Mouse (Mus musculus) CH12.LX (cell line): Measurements from ENCODE around the gene Tmem214. TPM values are rescaled to one million over a fixed set of nuclear protein-coding genes. Genes with fewer than 3 reads are reported as not detected.

ENCODE experiments used
- DNase-seq: peaks from one replicate; pipeline ENCODE4 v3.0.0-alpha.2; 2013; ENCODE audit errors: extremely low read depth
- H3K27ac ChIP-seq: 2 replicates; pipeline ENCODE4 v1.5.1; 2012; ENCODE audit warnings: low read depth, mild to moderate bottlenecking, control low read depth, moderate library complexity; ENCODE audit not compliant: insufficient read depth
- H3K27me3 ChIP-seq: replicated peaks from 2 replicates; pipeline ENCODE3; 2012; ENCODE audit warnings: inconsistent platforms
- H3K36me3 ChIP-seq, 2 experiments: replicated peaks in 1 of 2; 2 replicates each; pipeline versions ENCODE3 to v1.6.1; 2012; ENCODE audit warnings: inconsistent platforms in 1 of 2, low read length in 1 of 2, mild to moderate bottlenecking in 1 of 2, mixed read lengths in 1 of 2, moderate library complexity in 1 of 2; ENCODE audit not compliant: control insufficient read depth in 1 of 2, insufficient read depth in 1 of 2
- H3K4me1 ChIP-seq, 2 experiments: 2 replicates each; pipeline ENCODE4 v1.6.1; 2012; ENCODE audit warnings: inconsistent platforms in 1 of 2, moderate library complexity in 1 of 2; ENCODE audit not compliant: insufficient read depth in 2 of 2, control insufficient read depth in 1 of 2
- H3K4me2 ChIP-seq: 2 replicates; pipeline ENCODE4 v1.6.1; 2012; ENCODE audit warnings: low read depth, mild to moderate bottlenecking, control low read depth; ENCODE audit not compliant: poor library complexity, insufficient read depth, severe bottlenecking
- H3K4me3 ChIP-seq, 3 experiments: fragments of 150-350 bp in 1 of 3; sonication (generic) in 1 of 3; replicated peaks in 1 of 3; 2 replicates each; pipeline versions ENCODE3 to v1.5.1; 2011 to 2012; ENCODE audit warnings: low read depth in 2 of 3, low read length in 2 of 3, mild to moderate bottlenecking in 2 of 3, moderate library complexity in 2 of 3, control low read depth in 1 of 3, improper control_type of control experiment in 1 of 3, inconsistent platforms in 1 of 3, mixed read lengths in 1 of 3; ENCODE audit not compliant: poor library complexity in 1 of 3
- H3K79me2 ChIP-seq: replicated peaks from 2 replicates; pipeline ENCODE4 v1.6.1; 2012; ENCODE audit warnings: mild to moderate bottlenecking, moderate library complexity; ENCODE audit not compliant: control insufficient read depth, poor library complexity, insufficient read depth, severe bottlenecking; ENCODE audit errors: extremely low read depth
- H3K9ac ChIP-seq: 2 replicates; pipeline ENCODE4 v1.6.1; 2012; ENCODE audit warnings: low read depth, mild to moderate bottlenecking, control low read depth, moderate library complexity; ENCODE audit not compliant: insufficient read depth
- H3K9me3 ChIP-seq: replicated peaks from 2 replicates; pipeline ENCODE3; 2012; ENCODE audit warnings: low read length, inconsistent platforms, mixed read lengths
- E2F4 ChIP-seq: IDR thresholded peaks from 2 replicates; pipeline ENCODE4 v1.6.1; 2011; ENCODE audit warnings: low read depth, low read length, improper control_type of control experiment; ENCODE audit not compliant: insufficient replicate concordance
- EP300 ChIP-seq: IDR thresholded peaks from 2 replicates; pipeline ENCODE4 v1.6.1; 2011; ENCODE audit warnings: low read length, improper control_type of control experiment
- GABPA ChIP-seq: IDR thresholded peaks from 2 replicates; pipeline ENCODE4 v1.6.1; 2012; ENCODE audit warnings: low read depth, low read length, improper control_type of control experiment, inconsistent platforms; ENCODE audit not compliant: insufficient replicate concordance
- JUN ChIP-seq: IDR thresholded peaks from 2 replicates; pipeline ENCODE4 v1.6.1; 2011; ENCODE audit warnings: low read depth, mild to moderate bottlenecking, low read length, improper control_type of control experiment, moderate library complexity; ENCODE audit not compliant: insufficient read depth
- MAFK ChIP-seq: IDR thresholded peaks from 2 replicates; pipeline ENCODE4 v1.6.1; 2011; ENCODE audit warnings: low read length, improper control_type of control experiment; ENCODE audit not compliant: insufficient replicate concordance
- MXI1 ChIP-seq: IDR thresholded peaks from 2 replicates; pipeline ENCODE4 v1.6.1; 2011; ENCODE audit warnings: mild to moderate bottlenecking, low read depth, low read length, improper control_type of control experiment
- MYC ChIP-seq: IDR thresholded peaks from 2 replicates; pipeline ENCODE4 v1.6.1; 2011; ENCODE audit warnings: low read depth, mild to moderate bottlenecking, improper control_type of control experiment, low read length
- NELFE ChIP-seq: IDR thresholded peaks from 2 replicates; pipeline ENCODE4 v1.6.1; 2011; ENCODE audit warnings: low read depth, low read length, improper control_type of control experiment
- NRF1 ChIP-seq: IDR thresholded peaks from 2 replicates; pipeline ENCODE4 v1.6.1; 2014; ENCODE audit warnings: low read depth, mild to moderate bottlenecking, inconsistent platforms, low read length, improper control_type of control experiment, moderate library complexity
- PAX5 ChIP-seq: IDR thresholded peaks from 2 replicates; pipeline ENCODE4 v1.6.1; 2012; ENCODE audit warnings: low read length, inconsistent platforms, mixed read lengths
- POLR2A ChIP-seq: IDR thresholded peaks from 2 replicates; pipeline ENCODE4 v1.6.1; 2011; ENCODE audit warnings: low read depth, mild to moderate bottlenecking, improper control_type of control experiment, low read length
- RAD21 ChIP-seq: IDR thresholded peaks from 2 replicates; pipeline ENCODE4 v1.6.1; 2011; ENCODE audit warnings: low read depth, mild to moderate bottlenecking, low read length, improper control_type of control experiment, moderate library complexity
- SIN3A ChIP-seq: IDR thresholded peaks from 2 replicates; pipeline ENCODE4 v1.6.1; 2012; ENCODE audit warnings: low read length, improper control_type of control experiment, inconsistent platforms
- SMC3 ChIP-seq: IDR thresholded peaks from 2 replicates; pipeline ENCODE4 v1.6.1; 2011; ENCODE audit warnings: low read depth, low read length, improper control_type of control experiment
- TBP ChIP-seq: conservative IDR thresholded peaks from 2 replicates; pipeline ENCODE4 v1.6.1; 2011; ENCODE audit warnings: low read depth, low read length, improper control_type of control experiment
- UBTF ChIP-seq: IDR thresholded peaks from 2 replicates; pipeline ENCODE4 v1.6.1; 2012; ENCODE audit warnings: low read depth, mild to moderate bottlenecking, inconsistent platforms, low read length, improper control_type of control experiment, moderate library complexity
- ZMIZ1 ChIP-seq: IDR thresholded peaks from 2 replicates; pipeline ENCODE4 v1.6.1; 2012; ENCODE audit warnings: low read depth, mild to moderate bottlenecking, inconsistent platforms, low read length, improper control_type of control experiment
- dilution Hi-C: fragments of 300-500 bp; cut with MboI; formaldehyde crosslinking; loops from 2 replicates; pipeline ENCODE4 v1.14.3; 2020; ENCODE audit warnings: low sequenced_read_pairs; ENCODE audit not compliant: extremely low pct_unique_long_range_greater_than_20kb, extremely low pct_ligation_motif_present
- in situ Hi-C: fragments of 300-500 bp; cut with MboI; formaldehyde crosslinking; loops from 3 replicates; pipeline ENCODE4 v1.14.3; 2019; ENCODE audit warnings: low sequenced_read_pairs, low pct_ligation_motif_present, low pct_unique_long_range_greater_than_20kb, mixed read lengths
- polyA plus RNA-seq: library from polyadenylated mRNA; unstranded; fragments of >175 nt; gene quantifications from 2 replicates; pipeline ENCODE4 v1.2.1, GENCODE M21; 2012; ENCODE audit warnings: low read depth; ENCODE audit not compliant: insufficient read length
- total RNA-seq, 2 experiments: library from RNA; depleted of rRNA; stranded (reverse); fragments of 300-350 nt in 1 of 2; fragments of >200 nt in 1 of 2; gene quantifications; 2 replicates each; pipeline ENCODE4 v1.2.3; 2012 to 2014

The Tmem214 gene
- total and polyA plus RNA-seq, 3 experiments: 28.3 to 35.3 (median 31.9) TPM

GRCm38 (mm10) chr5:30841896-30842295, 25.9 kb upstream of the Tmem214 start:
- DNase-seq: no peak
- in situ Hi-C loops: no loop called here
- H3K4me2 ChIP-seq: no peak overlapping the region
- H3K4me3 ChIP-seq: no peak overlapping the region
- dilution Hi-C loops: no loop called here
- peaks cover 2% of the 10 kb centered on the region for H3K27me3 ChIP-seq
- TF ChIP-seq TBP: no peak
- no peak for TF ChIP-seq SMC3
- TF ChIP-seq MAFK: no peak
- no peak for TF ChIP-seq EP300
- TF ChIP-seq NRF1: no peak
- no peak for TF ChIP-seq PAX5
- TF ChIP-seq, all 38 proteins: peak for 0
- H3K27ac ChIP-seq: no peak overlapping the region
- no peaks in the 10 kb centered on the region for H3K4me1 ChIP-seq
- no peak overlapping the region for H3K9ac ChIP-seq
- no peaks in the 10 kb centered on the region for H3K36me3 ChIP-seq
- H3K79me2 ChIP-seq: 0 out of 2 replicates have a peak, but pooled peaks cover 2% of the 10 kb centered on the region
- H3K9me3 ChIP-seq: peaks cover 3% of the 10 kb centered on the region

DNA sequence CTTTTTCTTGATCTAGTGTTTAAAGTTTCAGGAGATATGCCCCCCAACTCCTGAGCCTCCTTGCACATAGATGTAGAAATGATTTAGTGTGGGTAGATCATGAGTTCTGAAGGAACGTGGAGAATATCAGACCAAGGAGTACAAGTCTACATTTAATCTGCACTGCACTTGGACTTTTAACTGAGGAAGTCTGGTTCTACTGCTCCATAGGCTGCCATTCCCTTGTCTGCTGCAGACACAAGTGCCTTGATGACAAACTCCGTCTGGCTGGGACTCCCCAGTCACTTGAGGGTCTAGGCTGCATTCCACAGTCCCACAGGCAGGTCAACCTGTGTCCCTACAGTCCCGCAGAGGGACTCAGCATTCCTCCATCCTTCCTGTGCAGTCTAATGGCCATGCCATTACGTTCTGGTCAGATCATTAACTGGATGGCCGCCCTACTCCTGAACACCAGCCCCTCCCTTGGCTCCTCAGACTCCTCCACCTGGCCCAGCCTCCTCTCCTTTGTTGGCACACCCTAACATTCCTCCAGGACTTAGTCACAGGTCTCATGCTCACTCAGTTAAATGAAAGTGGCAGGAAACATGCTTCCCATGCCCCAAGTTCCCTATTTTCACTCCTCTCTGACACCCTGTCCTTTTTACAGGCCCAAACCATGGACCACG, 17.8 kb upstream of the Tmem214 start:
- TF ChIP-seq UBTF (no peak), NRF1 (no peak), MXI1 (no peak), RAD21 (no peak), JUN (no peak), E2F4 (no peak), MAFK (no peak), NELFE (no peak), MYC (no peak), SIN3A (no peak), GABPA (no peak), ZMIZ1 (no peak), POLR2A (no peak)
- no peaks in the 10 kb centered on the region for H3K9me3 ChIP-seq
- H3K27me3 ChIP-seq: peaks cover 36% of the 10 kb centered on the region
- dilution Hi-C loops (no loop called here), in situ Hi-C loops (loop anchor here (5.0 to 10.0 kb wide), 2 partner anchors 38 to 145 kb away; partner anchors contain the start of gene Mapre3)
- H3K4me1 ChIP-seq: peaks cover 0 to 4% of the 10 kb centered on the region in 2 experiments; a peak in 2 of 4 replicates
- H3K4me2 ChIP-seq: no peak overlapping the region
- no peak overlapping the region for H3K4me3 ChIP-seq
- H3K9ac ChIP-seq: no peak overlapping the region
- DNase-seq: no peak
- 0 out of 2 replicates have a peak, but pooled peaks cover 2% of the 10 kb centered on the region for H3K79me2 ChIP-seq
- H3K36me3 ChIP-seq: no peaks in the 10 kb centered on the region
- H3K27ac ChIP-seq: no peak overlapping the region
